Mouse (Mus musculus) embryo, embryonic 11.5 days (tissue): ENCODE measurements around the gene Acvr1b.
A peak's percentile ranks its signal among the peaks of the same experiment; 100 is the strongest.

Experiments
- DNase-seq: peaks from one replicate; pipeline ENCODE4 v3.0.0-alpha.2; 2012; ENCODE audit warnings: low read depth, low spot score

Gene Acvr1b

GRCm38 (mm10) chr15:101196961-101197360, 23.1 kb downstream of the Acvr1b start:
- no peak for DNase-seq

- DNase-seq: no peak
These were observed 23.8 kb downstream of the Acvr1b start for GRCm38 (mm10) chr15:101197497-101198179.

GRCm38 (mm10) chr15:101198218-101198617, 24.4 kb downstream of the Acvr1b start:
- peak; percentile 51 for DNase-seq

- no peak for DNase-seq
These were observed 25.0 kb downstream of the Acvr1b start for GRCm38 (mm10) chr15:101198850-101199249.

GRCm38 (mm10) chr15:101200777-101201295, 27.0 kb downstream of the Acvr1b start:
- no peak for DNase-seq

GRCm38 (mm10) chr15:101201414-101201813, 27.5 kb downstream of the Acvr1b start:
- no peak for DNase-seq

- DNase-seq: no peak
These were observed 29.8 kb downstream of the Acvr1b start for GRCm38 (mm10) chr15:101203673-101204072.

GRCm38 (mm10) chr15:101204781-101205180, 30.9 kb downstream of the Acvr1b start:
- no peak for DNase-seq

- DNase-seq: no peak
These were observed 36.4 kb downstream of the Acvr1b start for GRCm38 (mm10) chr15:101210228-101210627.

- no peak for DNase-seq
These were observed 37.2 kb downstream of the Acvr1b start for GRCm38 (mm10) chr15:101210998-101211613.

- DNase-seq: no peak
These were observed 38.6 kb downstream of the Acvr1b start for GRCm38 (mm10) chr15:101212435-101212834.

- DNase-seq: no peak
These were observed 41.3 kb downstream of the Acvr1b start for GRCm38 (mm10) chr15:101215136-101215535.

- no peak for DNase-seq
These were observed 42.2 kb downstream of the Acvr1b start for GRCm38 (mm10) chr15:101216036-101216435.

GRCm38 (mm10) chr15:101220905-101221297, 47.0 kb downstream of the Acvr1b start:
- no peak for DNase-seq

GRCm38 (mm10) chr15:101221298-101222104, 47.6 kb downstream of the Acvr1b start:
- DNase-seq: no peak

- DNase-seq: no peak
These were observed 49.1 kb downstream of the Acvr1b start for GRCm38 (mm10) chr15:101222897-101223482.

- DNase-seq: no peak
These were observed 49.7 kb downstream of the Acvr1b start for GRCm38 (mm10) chr15:101223596-101223995.

- no peak for DNase-seq
These were observed 50.4 kb downstream of the Acvr1b start, which contains the start of gene Grasp for GRCm38 (mm10) chr15:101224006-101224906. Gene Grasp (plus strand): TSS chr15:101224188.

- no peak for DNase-seq
These were observed 51.1 kb downstream of the Acvr1b start for GRCm38 (mm10) chr15:101224977-101225376.

- DNase-seq: no peak
These were observed 54.1 kb downstream of the Acvr1b start for GRCm38 (mm10) chr15:101227971-101228370.
